Mouse (Mus musculus): ENCODE measurements around the gene Sobp. TPM values are rescaled to one million over a fixed set of nuclear protein-coding genes. Genes with fewer than 3 reads are reported as not detected.
A peak's percentile ranks its signal among the peaks of the same experiment; 100 is the strongest.

Gene Sobp
- 0.54 and 0.95 TPM in 2 replicates for polyA plus RNA-seq (2012; ENCODE audit: insufficient read depth, insufficient read length, missing spikeins)

DNA sequence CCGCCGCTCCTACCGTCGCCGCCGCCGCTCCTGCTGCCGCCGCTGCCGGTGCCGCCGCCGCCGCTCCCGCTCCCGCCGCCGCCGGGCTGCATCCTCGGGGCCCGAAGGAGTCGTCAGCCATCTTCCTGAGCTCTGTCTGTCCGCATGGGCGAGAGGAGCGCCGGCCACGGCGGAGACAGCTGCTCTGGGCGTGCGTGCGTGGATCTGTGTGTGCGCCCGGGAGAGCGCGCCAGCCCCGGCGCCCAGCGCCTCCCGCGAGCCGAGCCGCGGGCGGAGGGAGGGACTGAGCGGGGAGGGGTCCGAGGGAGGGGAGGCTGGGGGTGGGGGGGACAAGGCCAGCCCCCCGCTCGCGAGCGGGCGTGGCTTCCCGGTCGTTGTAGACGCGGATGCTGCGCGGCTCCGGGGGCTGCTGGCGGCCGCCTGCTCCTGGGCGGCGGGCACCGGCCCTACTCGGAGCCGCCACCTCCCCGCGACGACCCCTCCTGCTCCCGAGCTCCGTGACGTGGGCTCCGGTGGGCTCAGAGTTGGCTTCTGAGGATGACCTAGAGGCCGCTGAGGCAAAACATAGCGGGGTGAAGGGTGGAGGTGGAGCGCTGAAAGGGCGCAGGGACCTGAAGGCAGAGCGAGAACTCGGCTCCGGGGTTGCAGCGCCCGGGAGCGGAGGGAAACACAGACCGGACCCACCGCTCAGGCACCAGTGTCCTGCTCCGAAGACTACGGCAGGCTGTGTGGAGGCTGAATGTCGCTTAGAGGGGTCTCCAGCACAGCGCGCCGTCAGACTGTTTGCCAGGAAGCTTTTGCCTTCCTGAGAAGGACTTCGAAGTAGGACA, at the start of gene Sobp, which contains the start of gene 9030612E09Rik:
Gene Sobp, minus strand, starts transcription at position 205 of the 830 bp plus-strand sequence.
Gene 9030612E09Rik, plus strand, starts transcription at position 379 of the 830 bp plus-strand sequence.
- H3K4me3 ChIP-seq (ENCODE audit: insufficient read depth, low read depth, low read length) = peak within 1 kb of the TSS; percentile 64
- H3K27ac ChIP-seq (replicated peaks; ENCODE audit: low read depth, low read length) = no peak within 1 kb of the TSS
- no peaks in the 10 kb centered on the region for H3K4me1 ChIP-seq (ENCODE audit: control insufficient read depth, insufficient read depth, insufficient read length, low read length)

DNA sequence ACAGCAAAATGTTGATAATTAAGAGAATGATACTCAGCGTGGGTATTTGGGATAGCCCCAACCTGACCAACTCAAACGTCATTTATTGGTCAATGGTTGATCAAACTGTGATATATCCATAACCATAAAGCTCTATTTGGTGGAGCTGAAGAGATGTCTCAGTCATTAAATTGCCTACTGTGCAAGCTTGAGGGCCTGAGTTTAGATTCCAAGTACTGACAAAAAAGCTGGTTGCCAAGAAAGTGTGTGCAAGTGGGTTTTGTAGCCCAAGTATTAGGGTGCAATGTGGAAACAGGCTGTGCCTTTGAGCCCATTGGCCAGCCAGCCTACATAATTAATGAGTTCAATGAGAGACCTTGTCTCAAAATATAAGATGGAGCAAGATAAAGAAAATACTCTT, 49.1 kb upstream of the Sobp start:
- H3K4me1 ChIP-seq (ENCODE audit: control insufficient read depth, insufficient read depth, insufficient read length, low read length) = peaks cover 6% of the 10 kb centered on the region
- no peak overlapping the region for H3K27ac ChIP-seq (replicated peaks; ENCODE audit: low read depth, low read length)
- no peak overlapping the region for H3K4me3 ChIP-seq (ENCODE audit: insufficient read depth, low read depth, low read length)

DNA sequence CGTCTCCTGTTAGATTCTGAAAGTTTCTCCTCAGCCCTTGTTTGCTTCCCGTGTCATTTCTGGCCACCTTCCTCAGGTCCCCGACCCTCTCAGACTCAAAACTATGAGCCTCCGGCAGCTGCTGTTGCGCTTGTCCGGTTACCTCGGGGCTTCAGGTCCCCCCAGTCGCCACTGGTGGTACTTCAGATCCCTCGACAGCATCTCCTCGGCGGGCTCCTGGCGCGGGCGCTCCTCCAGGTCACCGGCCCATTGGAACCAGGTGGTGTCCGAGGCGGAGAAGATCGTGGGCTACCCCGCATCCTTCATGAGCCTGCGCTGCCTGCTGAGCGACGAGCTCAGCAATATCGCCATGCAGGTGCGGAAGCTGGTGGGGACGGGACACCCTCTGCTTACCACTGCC, 47.3 kb upstream of the Sobp start:
- peak overlapping the region; percentile 89 for H3K4me3 ChIP-seq (ENCODE audit: insufficient read depth, low read depth, low read length)
- H3K4me1 ChIP-seq (ENCODE audit: control insufficient read depth, insufficient read depth, insufficient read length, low read length) = peaks cover 6% of the 10 kb centered on the region
- H3K27ac ChIP-seq (replicated peaks; ENCODE audit: low read depth, low read length) = no peak overlapping the region; the same call in 1 of the 2 replicates

DNA sequence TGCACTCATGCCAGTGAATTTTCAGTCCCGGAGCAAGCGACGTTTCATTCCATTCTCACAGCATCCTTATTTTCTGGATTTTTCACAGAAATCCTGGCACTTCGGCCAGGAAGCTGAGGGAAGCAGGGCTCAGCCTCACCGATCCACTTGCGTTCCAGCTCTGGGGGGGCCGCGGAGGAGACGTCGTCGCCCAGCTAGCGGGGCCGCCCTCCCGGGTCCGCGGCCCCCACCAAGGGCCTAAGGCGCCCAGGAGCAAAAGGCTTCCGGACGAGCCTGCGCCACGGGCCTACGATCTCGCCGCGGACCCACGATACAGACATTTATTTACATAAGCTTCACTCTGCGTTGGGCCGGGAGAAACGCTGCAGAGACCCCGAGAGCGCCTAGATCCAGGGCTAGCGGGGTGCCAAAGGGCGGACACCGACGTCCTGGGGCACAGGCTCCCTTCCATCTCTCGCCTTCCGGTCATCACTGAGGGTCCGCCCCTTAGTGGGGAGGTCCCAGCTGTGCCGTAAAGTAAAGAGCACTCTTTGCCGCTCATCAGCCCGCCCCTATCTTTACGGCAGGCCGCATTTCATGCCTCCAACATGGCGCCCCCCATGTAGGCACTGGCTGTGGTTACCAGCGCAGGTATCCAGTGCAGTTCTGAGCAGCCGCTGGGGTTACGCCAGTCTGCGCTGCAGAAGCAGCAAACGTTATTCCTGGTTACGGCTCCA, 46.7 kb upstream of the Sobp start, which contains the start of gene Pdss2:
Gene Pdss2, plus strand, starts transcription at position 577 of the 716 bp plus-strand sequence.
- Histone ChIP-seq H3K4me1 (ENCODE audit: control insufficient read depth, insufficient read depth, insufficient read length, low read length) (peaks cover 6% of the 10 kb centered on the region), H3K4me3 (ENCODE audit: insufficient read depth, low read depth, low read length) (peak within 1 kb of the TSS; percentile 89), H3K27ac (replicated peaks; ENCODE audit: low read depth, low read length) (peak within 1 kb of the TSS; percentile 97)

DNA sequence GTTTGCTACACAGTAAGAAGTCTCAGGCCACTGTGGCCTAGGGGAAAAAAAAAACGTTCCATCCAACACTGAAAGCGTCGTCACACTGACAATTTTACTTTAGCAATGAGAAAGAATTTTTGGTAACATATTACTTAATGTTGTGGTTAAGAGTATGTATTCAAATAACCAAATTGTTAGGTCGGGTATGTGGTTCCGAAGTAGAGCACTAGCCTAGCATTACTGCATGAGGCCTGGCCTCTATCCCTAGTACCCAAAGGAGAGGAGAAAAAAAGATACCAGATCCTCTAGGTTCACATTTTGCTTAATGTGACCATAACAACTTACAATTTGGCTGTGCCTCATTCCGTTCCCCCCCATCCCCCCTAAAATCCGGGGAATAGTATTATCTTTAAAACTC, 46.1 kb upstream of the Sobp start:
- peak overlapping the region; percentile 97 for H3K27ac ChIP-seq (replicated peaks; ENCODE audit: low read depth, low read length)
- peaks cover 6% of the 10 kb centered on the region for H3K4me1 ChIP-seq (ENCODE audit: control insufficient read depth, insufficient read depth, insufficient read length, low read length)
- peak overlapping the region; percentile 89 for H3K4me3 ChIP-seq (ENCODE audit: insufficient read depth, low read depth, low read length)

DNA sequence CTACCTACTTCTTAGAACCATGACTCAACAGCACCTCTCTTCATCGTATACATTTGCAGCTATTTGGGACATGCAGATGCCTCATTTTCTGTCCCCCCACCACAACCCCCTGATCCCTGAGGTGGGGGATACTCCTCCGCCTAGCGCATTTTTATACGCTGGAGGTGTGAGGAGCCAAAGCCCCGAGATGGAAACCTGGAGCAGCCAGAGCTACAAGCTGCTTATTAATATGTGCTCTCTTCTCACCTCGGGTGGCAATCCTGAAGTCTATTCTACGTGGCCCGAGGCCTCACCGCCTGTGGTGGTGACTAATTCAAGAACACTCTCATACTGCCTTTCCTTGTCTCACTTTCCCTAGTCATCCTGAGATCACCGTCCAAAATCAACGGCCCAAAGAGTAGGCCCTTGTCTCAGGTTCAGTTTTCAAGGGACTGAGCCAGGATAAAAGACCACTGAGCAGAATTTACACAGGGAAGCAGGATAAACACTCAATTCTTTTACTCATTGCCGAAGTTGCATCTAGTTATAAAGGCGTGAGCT, 43.1 kb upstream of the Sobp start:
- Histone ChIP-seq H3K4me1 (ENCODE audit: control insufficient read depth, insufficient read depth, insufficient read length, low read length) (peaks cover 6% of the 10 kb centered on the region), H3K27ac (replicated peaks; ENCODE audit: low read depth, low read length) (no peak overlapping the region), H3K4me3 (ENCODE audit: insufficient read depth, low read depth, low read length) (no peak overlapping the region)

DNA sequence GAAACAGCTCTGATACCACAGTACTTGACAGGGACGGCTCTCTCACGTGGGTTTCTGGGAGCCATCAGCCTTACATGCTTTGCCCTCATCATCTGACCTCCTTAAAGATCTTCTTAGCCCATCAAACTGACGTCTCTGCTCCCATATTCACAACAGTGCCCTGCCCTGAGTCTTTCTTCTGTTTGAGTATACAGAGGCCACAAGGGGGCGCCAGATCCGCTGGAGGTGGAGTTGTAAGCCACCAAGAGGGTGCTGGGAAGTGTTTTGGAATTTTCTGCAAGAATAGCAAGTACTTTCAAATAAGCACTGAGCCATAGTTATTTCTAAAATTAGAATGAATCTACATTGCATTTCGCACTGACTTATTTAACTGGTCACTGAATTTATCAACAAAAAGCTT, 37.5 kb upstream of the Sobp start:
- H3K27ac ChIP-seq (replicated peaks; ENCODE audit: low read depth, low read length) = no peak overlapping the region
- H3K4me1 ChIP-seq (ENCODE audit: control insufficient read depth, insufficient read depth, insufficient read length, low read length) = no peaks in the 10 kb centered on the region
- H3K4me3 ChIP-seq (ENCODE audit: insufficient read depth, low read depth, low read length) = no peak overlapping the region

DNA sequence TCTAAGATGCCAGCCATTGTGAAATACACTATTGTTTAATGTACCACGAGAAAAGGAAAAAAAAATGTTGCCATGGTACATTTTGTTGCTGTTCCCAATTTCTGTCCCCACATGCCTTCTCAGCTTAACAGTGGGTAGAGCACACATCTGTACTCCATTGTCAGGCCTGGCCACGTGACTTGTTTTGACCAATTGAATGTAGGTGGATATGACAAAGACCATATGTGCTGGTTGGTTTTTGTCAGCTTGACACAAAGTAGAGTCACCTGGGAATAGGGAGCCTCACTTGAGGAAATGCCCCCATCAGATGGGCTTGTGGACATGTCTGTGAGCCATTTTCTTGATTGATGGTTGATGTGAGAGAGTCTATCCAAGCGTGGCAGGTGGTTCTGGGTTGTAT, 29.5 kb upstream of the Sobp start:
- Histone ChIP-seq H3K4me1 (ENCODE audit: control insufficient read depth, insufficient read depth, insufficient read length, low read length) (no peaks in the 10 kb centered on the region), H3K4me3 (ENCODE audit: insufficient read depth, low read depth, low read length) (no peak overlapping the region), H3K27ac (replicated peaks; ENCODE audit: low read depth, low read length) (no peak overlapping the region)

DNA sequence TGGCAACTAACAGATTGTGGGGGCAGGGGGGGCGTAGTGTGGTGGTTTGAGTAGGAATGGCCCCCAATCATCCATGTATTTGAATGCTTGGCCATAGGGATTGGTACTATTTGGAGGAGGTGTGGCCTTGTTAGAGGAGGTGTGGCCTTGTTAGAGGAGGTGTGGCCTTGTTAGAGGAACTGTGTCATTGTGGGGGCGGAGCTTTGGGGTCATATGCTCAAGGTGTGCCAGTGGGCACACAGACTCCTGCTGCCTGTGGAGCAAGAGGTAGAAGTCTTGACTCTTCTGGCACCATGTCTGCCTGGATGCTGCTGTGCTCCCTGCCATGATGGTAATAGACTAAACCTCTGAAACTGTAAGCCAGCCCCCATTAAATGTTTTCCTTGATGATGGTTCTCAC, 25.9 kb upstream of the Sobp start:
- H3K27ac ChIP-seq (replicated peaks; ENCODE audit: low read depth, low read length) = no peak overlapping the region
- no peak overlapping the region for H3K4me3 ChIP-seq (ENCODE audit: insufficient read depth, low read depth, low read length)
- no peaks in the 10 kb centered on the region for H3K4me1 ChIP-seq (ENCODE audit: control insufficient read depth, insufficient read depth, insufficient read length, low read length)

DNA sequence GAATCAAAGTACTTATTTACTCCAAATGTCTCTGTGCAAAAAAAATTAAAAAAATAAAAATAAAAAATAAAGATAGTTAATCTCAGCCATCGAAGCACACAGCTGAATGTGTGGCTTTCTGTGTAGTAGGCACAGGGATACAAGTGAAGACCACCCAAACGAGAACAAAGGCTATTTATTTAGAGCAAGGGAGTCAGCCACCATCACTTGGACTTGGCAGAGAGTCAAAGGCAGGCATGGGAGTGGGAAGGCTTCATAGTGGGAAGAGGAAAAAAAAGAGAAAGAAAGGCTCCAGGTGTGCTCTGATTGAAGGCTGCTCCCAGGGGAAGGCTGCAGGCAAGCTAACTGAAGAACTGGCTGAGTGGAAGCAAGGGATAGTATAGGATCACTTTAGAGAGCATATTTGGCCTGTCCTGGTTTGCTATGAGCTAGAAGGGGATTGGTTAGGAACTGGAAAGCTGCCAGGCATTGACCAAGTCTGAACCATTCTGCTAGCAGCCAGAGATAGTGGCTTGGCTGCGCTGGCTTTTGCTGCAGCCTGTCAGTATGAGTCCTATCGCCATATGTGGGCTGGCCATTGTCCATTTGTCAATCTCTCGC, 6.1 kb upstream of the Sobp start:
- no peak overlapping the region for H3K4me3 ChIP-seq (ENCODE audit: insufficient read depth, low read depth, low read length)

DNA sequence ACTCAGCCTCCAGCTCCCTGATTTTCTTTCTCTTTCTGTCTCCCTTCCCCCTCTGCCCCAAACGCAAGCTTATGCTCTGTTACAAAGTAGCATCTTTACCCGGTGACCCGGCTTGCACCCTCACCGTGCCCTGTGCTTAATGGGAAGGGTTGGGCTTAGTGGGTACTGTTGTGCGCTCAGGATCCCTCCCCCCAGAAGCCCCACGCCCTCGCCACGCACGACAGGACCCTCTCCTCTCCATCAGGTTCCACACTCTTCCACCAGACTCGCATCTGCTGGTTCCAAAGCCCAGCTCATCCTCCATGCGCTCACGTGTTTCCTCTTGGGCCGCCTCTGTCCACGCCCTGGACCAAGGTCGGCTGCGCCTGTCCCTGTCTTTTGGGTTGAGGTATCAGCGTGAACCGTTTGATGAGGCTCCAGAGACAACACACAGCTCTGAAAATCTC, 849 bp upstream of the Sobp start:
- H3K4me3 ChIP-seq (ENCODE audit: insufficient read depth, low read depth, low read length) = peak overlapping the region; percentile 64
- H3K4me1 ChIP-seq (ENCODE audit: control insufficient read depth, insufficient read depth, insufficient read length, low read length) = no peaks in the 10 kb centered on the region
- H3K27ac ChIP-seq (replicated peaks; ENCODE audit: low read depth, low read length) = no peak overlapping the region

More for the DNA sequence above, 6.1 kb upstream of the Sobp start:
- Histone ChIP-seq H3K4me1 (ENCODE audit: control insufficient read depth, insufficient read depth, insufficient read length, low read length) (no peaks in the 10 kb centered on the region), H3K27ac (replicated peaks; ENCODE audit: low read depth, low read length) (no peak overlapping the region)

DNA sequence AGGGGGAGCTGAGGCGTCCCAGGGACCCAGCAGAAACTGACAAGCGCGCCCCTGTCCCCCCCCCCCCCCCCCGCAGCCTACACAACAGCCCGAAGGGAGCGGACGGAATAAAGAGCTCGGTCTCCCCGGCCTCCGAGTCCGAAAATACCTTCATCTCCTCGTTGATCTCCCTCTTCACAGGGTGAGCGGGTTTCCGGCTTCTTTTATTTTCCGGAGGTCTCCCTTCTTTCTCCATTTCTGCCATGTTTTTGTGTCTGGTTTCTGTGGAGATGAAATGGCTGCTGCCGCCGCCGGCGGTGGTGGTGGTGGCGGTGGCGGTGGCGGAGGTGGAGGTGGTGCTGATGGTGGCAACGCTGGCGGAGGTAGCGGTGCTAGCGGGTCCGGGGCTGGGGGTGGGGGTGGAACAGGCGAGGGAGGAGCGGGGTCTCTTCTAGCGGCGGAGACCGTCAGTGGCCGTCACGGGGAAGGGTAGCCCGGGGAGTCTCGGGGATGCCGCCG, 453 bp downstream of the Sobp start:
- no peak overlapping the region for H3K27ac ChIP-seq (replicated peaks; ENCODE audit: low read depth, low read length)
- no peaks in the 10 kb centered on the region for H3K4me1 ChIP-seq (ENCODE audit: control insufficient read depth, insufficient read depth, insufficient read length, low read length)
- H3K4me3 ChIP-seq (ENCODE audit: insufficient read depth, low read depth, low read length) = peak overlapping the region; percentile 61

DNA sequence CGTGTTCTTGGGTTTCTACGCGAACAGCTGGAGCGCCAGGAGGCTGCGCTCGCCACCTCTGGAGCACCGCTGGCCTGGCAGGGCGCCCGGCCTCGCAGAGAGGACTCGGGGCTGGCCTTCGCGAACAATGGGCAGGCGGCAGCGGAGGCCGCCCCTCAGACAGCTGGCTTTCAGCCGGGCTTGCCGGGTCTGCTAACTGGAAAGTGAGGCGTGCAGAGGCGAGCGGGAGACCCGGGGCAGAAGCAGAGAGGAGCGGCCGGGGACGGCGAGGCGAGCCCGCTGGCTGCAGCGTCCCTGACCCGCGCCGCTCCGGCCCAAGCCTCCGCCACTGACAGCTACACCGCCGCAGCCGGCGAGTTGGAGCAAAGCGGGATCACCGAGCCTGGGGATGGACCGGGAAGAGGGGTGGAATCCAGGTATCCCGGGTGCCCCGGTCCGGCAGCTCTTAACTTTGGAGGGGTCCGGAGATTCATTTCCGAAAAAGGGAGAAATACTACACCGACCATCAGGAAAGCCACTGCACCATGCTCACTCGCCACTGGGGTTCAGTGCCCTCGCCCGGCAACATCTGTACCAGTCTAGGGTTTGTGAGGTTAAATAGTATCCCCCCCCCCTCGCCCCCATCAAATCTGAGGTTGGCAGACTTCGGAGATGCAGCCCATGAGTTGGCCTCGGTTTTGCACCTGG, 1.0 kb downstream of the Sobp start:
- H3K4me1 ChIP-seq (ENCODE audit: control insufficient read depth, insufficient read depth, insufficient read length, low read length) = no peaks in the 10 kb centered on the region
- peak overlapping the region; percentile 61 for H3K4me3 ChIP-seq (ENCODE audit: insufficient read depth, low read depth, low read length)
- H3K27ac ChIP-seq (replicated peaks; ENCODE audit: low read depth, low read length) = no peak overlapping the region

DNA sequence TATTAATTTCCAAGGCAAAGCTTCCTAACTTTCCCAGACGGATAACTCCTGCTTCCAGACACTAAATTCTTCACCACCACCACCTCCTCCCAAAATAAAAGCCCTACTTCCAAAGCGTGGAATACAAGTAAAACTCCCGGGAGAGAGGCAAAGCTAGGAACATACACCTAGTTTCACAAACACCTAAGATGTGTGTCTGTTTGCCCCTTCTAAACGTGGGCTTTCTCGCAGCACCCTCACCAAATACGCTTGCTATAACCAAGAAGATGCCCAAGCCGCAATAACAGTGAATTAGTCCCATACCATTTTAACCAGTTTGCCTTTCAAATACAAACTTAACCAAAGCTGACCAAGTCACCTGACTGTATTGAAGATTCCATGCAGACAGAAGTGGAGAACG, 1.8 kb downstream of the Sobp start:
- peak overlapping the region; percentile 61 for H3K4me3 ChIP-seq (ENCODE audit: insufficient read depth, low read depth, low read length)
- no peak overlapping the region for H3K27ac ChIP-seq (replicated peaks; ENCODE audit: low read depth, low read length)
- H3K4me1 ChIP-seq (ENCODE audit: control insufficient read depth, insufficient read depth, insufficient read length, low read length) = no peaks in the 10 kb centered on the region

Measured in brown adipose tissue, adult 24 weeks (tissue).